Mouse (Mus musculus): ENCODE measurements at regions not wholly inside any gene's neighbourhood (a gene's known extent, or its start where the extent isn't known, plus 50 kb on each side); places are given as distances from the start of the nearest gene placed in this dataset.

DNA sequence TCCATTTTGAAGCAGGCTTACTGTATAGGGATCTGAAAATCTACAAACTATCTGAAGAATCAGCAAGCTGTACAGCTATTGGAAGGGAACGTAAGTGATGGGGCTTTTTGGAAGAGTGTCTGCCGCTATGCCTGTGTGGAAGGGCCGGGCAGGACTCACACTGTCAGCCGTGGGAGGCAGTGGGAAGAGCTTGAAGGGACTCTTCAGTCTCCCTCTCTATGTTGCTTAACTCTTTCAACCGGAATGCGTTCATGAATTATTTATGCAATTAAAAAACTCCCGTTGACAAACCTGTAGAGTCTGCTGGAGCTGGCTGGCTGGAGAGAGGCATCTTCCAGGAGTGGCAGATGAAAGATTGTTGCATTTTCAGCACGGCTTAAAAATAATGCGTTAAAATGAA lies 243.4 kb downstream of the Foxo1 start:
- no peak for DNase-seq (ENCODE audit: low spot score)
- WGBS = 58% methylated on average over 9 of the region's 9 CpGs
- H3K27me3 ChIP-seq (replicated peaks; ENCODE audit: low read depth, poor library complexity, severe bottlenecking) = no peaks in the 10 kb centered on the region

GRCm38 (mm10) chr3:52510831-52511230 lies 242.7 kb downstream of the Foxo1 start:
- H3K27ac ChIP-seq (replicated peaks) = no peak overlapping the region
- WGBS = 65% methylated on average over 6 of the region's 6 CpGs

More for the DNA sequence above, 243.4 kb downstream of the Foxo1 start:
- no peak overlapping the region for H3K27ac ChIP-seq (replicated peaks)
- no peak overlapping the region for H3K4me3 ChIP-seq
- no peaks in the 10 kb centered on the region for H3K36me3 ChIP-seq (replicated peaks)
- peaks cover 10% of the 10 kb centered on the region; the same call in 1 of the 2 replicates for H3K4me1 ChIP-seq
- peaks cover 7% of the 10 kb centered on the region; the same call in 1 of the 2 replicates for H3K9me3 ChIP-seq

DNA sequence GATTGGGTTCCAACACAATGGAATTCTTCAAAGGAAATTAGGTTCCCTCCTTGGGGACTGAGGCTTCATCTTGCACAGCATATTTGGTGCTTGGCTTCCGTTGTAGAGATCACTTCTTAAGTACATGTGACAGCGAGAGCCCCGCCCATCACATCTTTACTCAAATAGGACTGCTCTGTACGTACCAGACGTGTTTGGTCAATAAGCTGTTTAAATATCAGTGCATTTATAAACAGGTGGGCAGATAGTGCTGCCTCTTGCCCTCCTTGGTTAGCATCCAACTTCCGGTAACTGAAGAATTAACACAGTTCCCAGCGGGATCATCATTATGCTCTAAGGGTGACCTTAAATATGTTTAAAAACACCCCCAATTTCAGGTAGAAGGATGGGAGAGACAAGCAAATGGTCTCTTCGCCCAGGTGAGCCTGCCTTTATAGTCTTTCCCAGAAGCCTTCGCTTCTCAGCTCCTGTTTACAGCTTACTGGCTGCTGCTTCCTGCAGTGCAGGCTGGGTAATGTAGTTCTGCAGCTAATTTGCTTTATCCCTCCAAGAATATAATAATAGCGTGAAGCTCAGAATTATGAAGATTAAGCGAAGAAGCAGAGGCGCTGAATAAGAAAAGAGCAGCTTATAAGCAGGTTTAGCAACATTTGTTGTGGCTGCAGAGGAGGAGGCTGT lies 242.1 kb downstream of the Foxo1 start:
- peak; percentile 19 for DNase-seq (ENCODE audit: low spot score)
- H3K27ac ChIP-seq (replicated peaks) = no peak overlapping the region
- peak overlapping the region; percentile 30 for H3K4me3 ChIP-seq
- WGBS = 65% methylated on average over 12 of the region's 12 CpGs
- no peaks in the 10 kb centered on the region for H3K27me3 ChIP-seq (replicated peaks; ENCODE audit: low read depth, poor library complexity, severe bottlenecking)
- peaks cover 10% of the 10 kb centered on the region; the same call in 1 of the 2 replicates for H3K4me1 ChIP-seq
- no peaks in the 10 kb centered on the region for H3K36me3 ChIP-seq (replicated peaks)
- peaks cover 7% of the 10 kb centered on the region; the same call in 1 of the 2 replicates for H3K9me3 ChIP-seq

More at GRCm38 (mm10) chr3:52510831-52511230, 242.7 kb downstream of the Foxo1 start:
- H3K27me3 ChIP-seq (replicated peaks; ENCODE audit: low read depth, poor library complexity, severe bottlenecking) = no peaks in the 10 kb centered on the region
- DNase-seq (ENCODE audit: low spot score) = no peak
- H3K9me3 ChIP-seq = peaks cover 7% of the 10 kb centered on the region; the same call in 1 of the 2 replicates
- H3K4me3 ChIP-seq = no peak overlapping the region
- H3K4me1 ChIP-seq = peaks cover 10% of the 10 kb centered on the region; the same call in 1 of the 2 replicates
- no peaks in the 10 kb centered on the region for H3K36me3 ChIP-seq (replicated peaks)

DNA sequence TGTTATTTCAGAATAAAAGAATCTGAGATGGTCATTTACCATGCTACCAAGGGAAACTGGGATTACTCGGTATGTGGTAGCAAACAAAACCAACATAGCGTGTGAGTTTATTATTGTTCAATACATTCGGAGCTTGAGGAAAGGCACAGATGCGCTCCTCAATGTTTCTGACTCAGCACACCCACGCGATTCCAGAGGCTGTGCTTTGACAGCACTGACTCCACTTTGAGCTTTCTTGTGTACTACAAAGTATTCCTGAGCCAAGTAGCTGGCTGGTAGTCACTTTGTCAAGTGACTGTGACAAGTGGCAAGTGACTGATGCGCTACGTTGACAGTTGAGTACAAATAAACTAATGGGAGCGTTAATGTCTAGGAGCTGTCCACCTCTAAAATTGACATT lies 235.8 kb downstream of the Foxo1 start:
- Histone ChIP-seq H3K9me3 (peaks cover 7% of the 10 kb centered on the region; the same call in 1 of the 2 replicates), H3K4me1 (peaks cover 15% of the 10 kb centered on the region), H3K36me3 (replicated peaks) (no peaks in the 10 kb centered on the region), H3K27me3 (replicated peaks; ENCODE audit: low read depth, poor library complexity, severe bottlenecking) (no peaks in the 10 kb centered on the region), H3K27ac (replicated peaks) (no peak overlapping the region), H3K4me3 (no peak overlapping the region)
- no peak for DNase-seq (ENCODE audit: low spot score)
- WGBS = 91% methylated on average over 9 of the region's 9 CpGs

- Histone ChIP-seq H3K9me3 (0 out of 2 replicates have a peak, but pooled peaks cover under 1% of the 10 kb centered on the region), H3K4me3 (no peak overlapping the region), H3K27me3 (replicated peaks; ENCODE audit: low read depth, poor library complexity, severe bottlenecking) (no peaks in the 10 kb centered on the region), H3K36me3 (replicated peaks) (no peaks in the 10 kb centered on the region), H3K27ac (replicated peaks) (no peak overlapping the region), H3K4me1 (peaks cover 15% of the 10 kb centered on the region)
- DNase-seq (ENCODE audit: low spot score) = peak; percentile 14
- 32% methylated on average over 7 of the region's 7 CpGs for WGBS
These were observed 234.1 kb downstream of the Foxo1 start for GRCm38 (mm10) chr3:52502223-52502622.

DNA sequence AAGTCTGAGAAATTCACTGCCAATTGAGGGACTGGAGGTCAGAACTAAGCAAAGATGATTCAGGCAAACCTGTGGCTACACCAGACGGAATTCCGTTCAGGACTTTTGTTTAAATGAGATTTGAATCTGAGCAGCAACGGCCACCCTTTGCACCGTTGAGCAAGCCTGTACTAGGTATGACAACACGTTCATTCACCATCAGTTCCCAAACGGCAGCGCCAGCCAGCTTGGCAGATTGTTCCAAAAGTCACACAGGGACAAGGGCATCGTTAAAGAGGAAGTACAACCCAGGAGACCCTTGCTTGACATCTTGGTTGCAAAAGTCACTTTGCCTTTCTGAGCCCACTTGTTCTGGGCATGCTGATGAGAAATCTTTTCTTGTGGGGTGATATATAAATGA lies 233.5 kb downstream of the Foxo1 start:
- no peak for DNase-seq (ENCODE audit: low spot score)
- no peaks in the 10 kb centered on the region for H3K9me3 ChIP-seq

DNA sequence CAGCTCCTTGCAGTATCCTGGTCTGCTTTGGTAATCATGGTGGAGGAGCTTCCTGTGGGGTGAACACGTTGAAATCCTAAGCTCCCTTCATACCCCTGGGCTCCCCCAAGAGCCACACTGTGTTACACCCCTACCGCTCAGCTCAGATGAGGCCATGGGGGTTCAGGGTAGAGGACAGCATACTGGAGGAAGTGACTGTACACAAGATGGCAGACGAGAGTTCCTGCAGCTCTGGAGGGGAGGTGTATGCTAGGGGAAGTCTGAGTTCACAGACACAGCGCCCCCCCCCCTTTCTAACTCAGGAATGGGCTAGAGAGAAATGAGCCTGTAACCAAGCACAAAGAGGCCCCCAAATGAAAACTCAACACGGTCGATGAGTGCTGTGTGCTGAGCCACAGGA lies 231.9 kb downstream of the Foxo1 start:
- Histone ChIP-seq H3K4me3 (no peak overlapping the region), H3K36me3 (replicated peaks) (no peaks in the 10 kb centered on the region), H3K27ac (replicated peaks) (no peak overlapping the region), H3K4me1 (peaks cover 15% of the 10 kb centered on the region), H3K27me3 (replicated peaks; ENCODE audit: low read depth, poor library complexity, severe bottlenecking) (no peaks in the 10 kb centered on the region), H3K9me3 (no peaks in the 10 kb centered on the region)
- DNase-seq (ENCODE audit: low spot score) = no peak
- WGBS = 89% methylated on average over 6 of the region's 6 CpGs

More for the DNA sequence above, 233.5 kb downstream of the Foxo1 start:
- no peak overlapping the region for H3K27ac ChIP-seq (replicated peaks)
- no peak overlapping the region for H3K4me3 ChIP-seq
- no peaks in the 10 kb centered on the region for H3K36me3 ChIP-seq (replicated peaks)
- WGBS = 85% methylated on average over 8 of the region's 8 CpGs
- no peaks in the 10 kb centered on the region for H3K27me3 ChIP-seq (replicated peaks; ENCODE audit: low read depth, poor library complexity, severe bottlenecking)
- peaks cover 15% of the 10 kb centered on the region for H3K4me1 ChIP-seq

DNA sequence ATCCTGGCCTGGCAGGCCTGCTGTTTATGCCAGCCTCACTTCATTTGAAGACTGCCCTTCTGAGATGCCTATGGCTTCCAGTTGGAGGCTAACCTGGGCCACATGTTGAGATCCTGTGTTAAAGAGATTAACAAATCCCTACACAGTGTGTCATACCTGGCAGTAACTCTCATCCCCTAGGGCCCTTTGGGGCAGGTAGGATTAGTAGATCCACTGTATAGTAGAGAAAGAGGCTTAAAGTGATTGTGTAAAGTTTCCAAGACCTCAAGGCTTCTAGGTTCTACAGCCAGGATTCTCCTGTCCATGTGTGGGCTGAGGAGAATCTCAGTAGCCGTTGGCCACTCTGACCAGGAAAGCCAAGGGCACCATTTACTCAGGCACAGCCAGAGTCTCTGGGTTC lies 231.4 kb downstream of the Foxo1 start:
- no peak for DNase-seq (ENCODE audit: low spot score)
- no peaks in the 10 kb centered on the region for H3K9me3 ChIP-seq
- no peak overlapping the region for H3K27ac ChIP-seq (replicated peaks)
- H3K4me1 ChIP-seq = peaks cover 15% of the 10 kb centered on the region
- no peaks in the 10 kb centered on the region for H3K36me3 ChIP-seq (replicated peaks)
- H3K27me3 ChIP-seq (replicated peaks; ENCODE audit: low read depth, poor library complexity, severe bottlenecking) = no peaks in the 10 kb centered on the region
- H3K4me3 ChIP-seq = no peak overlapping the region
- WGBS = 93% methylated on average over 1 of the region's 1 CpGs

- 91% methylated on average over 15 of the region's 15 CpGs for WGBS
These were observed 230.5 kb downstream of the Foxo1 start for GRCm38 (mm10) chr3:52498506-52499228.

GRCm38 (mm10) chr3:52496965-52497364 lies 228.8 kb downstream of the Foxo1 start:
- peaks cover 5% of the 10 kb centered on the region for H3K4me1 ChIP-seq
- H3K36me3 ChIP-seq (replicated peaks) = no peaks in the 10 kb centered on the region
- H3K9me3 ChIP-seq = no peaks in the 10 kb centered on the region
- no peak for DNase-seq (ENCODE audit: low spot score)
- no peak overlapping the region for H3K4me3 ChIP-seq
- WGBS = 73% methylated on average over 4 of the region's 4 CpGs
- no peaks in the 10 kb centered on the region for H3K27me3 ChIP-seq (replicated peaks; ENCODE audit: low read depth, poor library complexity, severe bottlenecking)
- no peak overlapping the region for H3K27ac ChIP-seq (replicated peaks)

More at GRCm38 (mm10) chr3:52498506-52499228, 230.5 kb downstream of the Foxo1 start:
- Histone ChIP-seq H3K27ac (replicated peaks) (no peak overlapping the region), H3K4me3 (no peak overlapping the region), H3K9me3 (no peaks in the 10 kb centered on the region), H3K4me1 (peaks cover 15% of the 10 kb centered on the region), H3K27me3 (replicated peaks; ENCODE audit: low read depth, poor library complexity, severe bottlenecking) (no peaks in the 10 kb centered on the region), H3K36me3 (replicated peaks) (no peaks in the 10 kb centered on the region)
- DNase-seq (ENCODE audit: low spot score) = no peak

DNA sequence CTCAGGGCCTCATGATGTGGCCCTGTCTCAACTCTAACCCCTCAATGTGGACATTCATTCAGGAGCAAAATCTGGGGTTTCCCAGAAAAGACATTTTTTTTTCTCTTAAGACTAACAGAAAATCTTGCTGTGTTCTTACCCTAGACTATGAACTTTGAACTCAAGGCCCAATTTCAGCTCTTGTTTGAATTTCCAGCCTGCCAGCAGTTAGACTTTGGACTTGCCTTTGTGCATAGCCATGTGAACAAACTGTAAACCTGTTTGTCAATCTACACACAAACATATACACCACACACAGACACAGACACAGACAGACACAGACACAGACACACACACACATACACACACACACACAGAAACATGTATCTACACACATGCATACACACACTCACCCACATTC lies 227.3 kb downstream of the Foxo1 start:
- no peak overlapping the region for H3K27ac ChIP-seq (replicated peaks)
- no peaks in the 10 kb centered on the region for H3K27me3 ChIP-seq (replicated peaks; ENCODE audit: low read depth, poor library complexity, severe bottlenecking)
- DNase-seq (ENCODE audit: low spot score) = no peak
- H3K36me3 ChIP-seq (replicated peaks) = no peaks in the 10 kb centered on the region
- H3K4me3 ChIP-seq = no peak overlapping the region
- H3K4me1 ChIP-seq = no peaks in the 10 kb centered on the region
- no peaks in the 10 kb centered on the region for H3K9me3 ChIP-seq

- Histone ChIP-seq H3K4me3 (no peak overlapping the region), H3K36me3 (replicated peaks) (no peaks in the 10 kb centered on the region), H3K9me3 (no peaks in the 10 kb centered on the region), H3K4me1 (no peaks in the 10 kb centered on the region), H3K27ac (replicated peaks) (no peak overlapping the region), H3K27me3 (replicated peaks; ENCODE audit: low read depth, poor library complexity, severe bottlenecking) (no peaks in the 10 kb centered on the region)
- WGBS = 79% methylated on average over 2 of the region's 2 CpGs
- no peak for DNase-seq (ENCODE audit: low spot score)
These were observed 226.8 kb downstream of the Foxo1 start for GRCm38 (mm10) chr3:52494924-52495323.

- Histone ChIP-seq H3K9me3 (no peaks in the 10 kb centered on the region), H3K27me3 (replicated peaks; ENCODE audit: low read depth, poor library complexity, severe bottlenecking) (no peaks in the 10 kb centered on the region), H3K4me1 (no peaks in the 10 kb centered on the region), H3K36me3 (replicated peaks) (no peaks in the 10 kb centered on the region), H3K4me3 (no peak overlapping the region), H3K27ac (replicated peaks) (no peak overlapping the region)
- 85% methylated on average over 5 of the region's 5 CpGs for WGBS
- no peak for DNase-seq (ENCODE audit: low spot score)
These were observed 211.1 kb downstream of the Foxo1 start for GRCm38 (mm10) chr3:52479186-52479585.
